Mouse (Mus musculus): ENCODE measurements around the gene Nbeal2.

- TF ChIP-seq CTCF (IDR thresholded peaks at IDR 0.05; ENCODE audit: borderline replicate concordance, control insufficient read depth, extremely low read depth, insufficient read depth, low read length, poor library complexity) (no peak), POLR2A (IDR thresholded peaks at IDR 0.05; ENCODE audit: control insufficient read depth, extremely low read depth, insufficient read depth, low read length, poor library complexity) (no peak)
Observed at GRCm38 (mm10) chr9:110649775-110650174, 4.2 kb downstream of the Nbeal2 start.
